Mouse (Mus musculus) gonadal fat pad, adult 2 months (tissue): ENCODE results near the gene Erv3. TPM values are rescaled to one million over a fixed set of nuclear protein-coding genes. Genes with fewer than 3 reads are reported as not detected.
"Not testable (repeated sequence)": the region's sequence is repeated elsewhere in the genome, so short reads cannot be mapped to it uniquely, and the experiment has no call there.

Experiments
- DNase-seq: peaks from one replicate; pipeline ENCODE4 v3.0.0-alpha.2; 2012; ENCODE audit warnings: low read depth
- polyA plus RNA-seq: library from polyadenylated mRNA; depleted of rRNA; stranded (reverse); fragments of >200 nt; gene quantifications from 2 replicates; pipeline ENCODE4 v1.2.3, GENCODE M21; 2012

Gene Erv3
- polyA plus RNA-seq, 1 experiment = 0.19 TPM

GRCm38 (mm10) chr2:131864262-131864796, 4.8 kb upstream of the Erv3 start:
- no peak for DNase-seq

GRCm38 (mm10) chr2:131863472-131863871, 3.9 kb upstream of the Erv3 start:
- DNase-seq = no peak

- DNase-seq = no peak
Measured at GRCm38 (mm10) chr2:131862617-131863275, 3.2 kb upstream of the Erv3 start.

GRCm38 (mm10) chr2:131857838-131858237, 1.7 kb downstream of the Erv3 start:
- DNase-seq = no peak

GRCm38 (mm10) chr2:131853719-131854118, 5.8 kb downstream of the Erv3 start:
- no peak for DNase-seq

GRCm38 (mm10) chr2:131851333-131852092, 8.0 kb downstream of the Erv3 start:
- DNase-seq = no peak

GRCm38 (mm10) chr2:131850047-131850446, 9.5 kb downstream of the Erv3 start:
- DNase-seq = no peak

- no peak for DNase-seq
Measured at GRCm38 (mm10) chr2:131847501-131848359, 11.8 kb downstream of the Erv3 start.

GRCm38 (mm10) chr2:131846811-131847210, 12.7 kb downstream of the Erv3 start:
- DNase-seq = no peak

GRCm38 (mm10) chr2:131846132-131846710, 13.3 kb downstream of the Erv3 start:
- no peak for DNase-seq

- no peak for DNase-seq
Measured at GRCm38 (mm10) chr2:131845671-131846070, 13.9 kb downstream of the Erv3 start.

GRCm38 (mm10) chr2:131842568-131842967, 17.0 kb downstream of the Erv3 start:
- no peak for DNase-seq

GRCm38 (mm10) chr2:131841321-131841693, 18.2 kb downstream of the Erv3 start:
- DNase-seq = no peak

- DNase-seq = no peak
Measured at GRCm38 (mm10) chr2:131840611-131841320, 18.8 kb downstream of the Erv3 start.

GRCm38 (mm10) chr2:131834296-131834695, 25.3 kb downstream of the Erv3 start:
- DNase-seq = no peak

- no peak for DNase-seq
Measured at GRCm38 (mm10) chr2:131831861-131832260, 27.7 kb downstream of the Erv3 start.

GRCm38 (mm10) chr2:131830945-131831344, 28.6 kb downstream of the Erv3 start:
- DNase-seq = not testable (repeated sequence)

- no peak for DNase-seq
Measured at GRCm38 (mm10) chr2:131827999-131828975, 31.3 kb downstream of the Erv3 start.

- no peak for DNase-seq
Measured at GRCm38 (mm10) chr2:131827026-131827687, 32.4 kb downstream of the Erv3 start.
